Mouse (Mus musculus): ENCODE measurements around the gene Smim27. TPM values are rescaled to one million over a fixed set of nuclear protein-coding genes. Genes with fewer than 3 reads are reported as not detected.

The Smim27 gene
- polyA plus RNA-seq, 1 experiment = 6.2 TPM

GRCm38 (mm10) chr4:40301076-40301789, 31.9 kb downstream of the Smim27 start:
- peak overlapping the region; percentile 64 for H3K4me2 ChIP-seq (ENCODE audit: low read depth)
- H3K36me3 ChIP-seq (ENCODE audit: control insufficient read depth, insufficient read depth) = no peaks in the 10 kb centered on the region
- H3K27me3 ChIP-seq (ENCODE audit: control insufficient read depth, insufficient read depth, insufficient read length) = peaks cover 19% of the 10 kb centered on the region
- H3K4me3 ChIP-seq = no peak overlapping the region
- H3ac ChIP-seq (ENCODE audit: control insufficient read depth, insufficient read length) = no peak overlapping the region
- no peaks in the 10 kb centered on the region for H3K79me2 ChIP-seq (ENCODE audit: control insufficient read depth, insufficient read depth)
- peak; percentile 52 for TF ChIP-seq MAX (IDR thresholded peaks at IDR 0.05; ENCODE audit: low read depth)
- TF ChIP-seq REST (IDR thresholded peaks at IDR 0.05; ENCODE audit: insufficient read depth, insufficient read length) = no peak

GRCm38 (mm10) chr4:40302445-40303125, 33.2 kb downstream of the Smim27 start:
- no peaks in the 10 kb centered on the region for H3K36me3 ChIP-seq (ENCODE audit: control insufficient read depth, insufficient read depth)
- H3ac ChIP-seq (ENCODE audit: control insufficient read depth, insufficient read length) = no peak overlapping the region
- no peaks in the 10 kb centered on the region for H3K79me2 ChIP-seq (ENCODE audit: control insufficient read depth, insufficient read depth)
- no peak overlapping the region for H3K4me2 ChIP-seq (ENCODE audit: low read depth)
- no peak for TF ChIP-seq MYOD1 (IDR thresholded peaks at IDR 0.05; ENCODE audit: control insufficient read depth in 1 of 3, insufficient read length in 2 of 3, low read depth in 2 of 3)
- TF ChIP-seq POLR2A (IDR thresholded peaks at IDR 0.05; ENCODE audit: insufficient read length, low read depth) = no peak
- no peak for TF ChIP-seq POLR2AphosphoS2 (IDR thresholded peaks at IDR 0.05; ENCODE audit: insufficient read length, low read depth)
- no peak for TF ChIP-seq TCF3 (IDR thresholded peaks at IDR 0.05; ENCODE audit: insufficient read length, low read depth)
- no peak for TF ChIP-seq REST (IDR thresholded peaks at IDR 0.05; ENCODE audit: insufficient read depth, insufficient read length)
- TF ChIP-seq TCF12 (IDR thresholded peaks at IDR 0.05; ENCODE audit: insufficient read depth, poor library complexity, severe bottlenecking) = no peak
- TF ChIP-seq SRF (IDR thresholded peaks at IDR 0.05; ENCODE audit: control insufficient read depth, insufficient read length, low read depth) = no peak
- no peak for TF ChIP-seq USF1 (IDR thresholded peaks at IDR 0.05; ENCODE audit: low read depth)
- no peak for TF ChIP-seq CEBPB (IDR thresholded peaks at IDR 0.05; ENCODE audit: insufficient read depth, poor library complexity, severe bottlenecking)
- TF ChIP-seq E2F4 (IDR thresholded peaks at IDR 0.05; ENCODE audit: insufficient read depth) = no peak
- no peak for TF ChIP-seq MAX (IDR thresholded peaks at IDR 0.05; ENCODE audit: low read depth)
- TF ChIP-seq MYOG (IDR thresholded peaks at IDR 0.05; ENCODE audit: control insufficient read depth in 1 of 3, insufficient read depth in 1 of 3, insufficient read length in 2 of 3, low read depth in 2 of 3) = no peak
- H3K4me3 ChIP-seq = no peak overlapping the region
- peaks cover 19% of the 10 kb centered on the region for H3K27me3 ChIP-seq (ENCODE audit: control insufficient read depth, insufficient read depth, insufficient read length)

GRCm38 (mm10) chr4:40309682-40310081, 40.3 kb downstream of the Smim27 start:
- Histone ChIP-seq H3K4me3 (no peak overlapping the region), H3K79me2 (ENCODE audit: control insufficient read depth, insufficient read depth) (no peaks in the 10 kb centered on the region), H3K36me3 (ENCODE audit: control insufficient read depth, insufficient read depth) (no peaks in the 10 kb centered on the region), H3K4me2 (ENCODE audit: low read depth) (no peak overlapping the region), H3K27me3 (ENCODE audit: control insufficient read depth, insufficient read depth, insufficient read length) (peaks cover 28% of the 10 kb centered on the region), H3ac (ENCODE audit: control insufficient read depth, insufficient read length) (no peak overlapping the region)
- no peak for TF ChIP-seq TCF3 (IDR thresholded peaks at IDR 0.05; ENCODE audit: insufficient read length, low read depth)
- no peak for TF ChIP-seq USF1 (IDR thresholded peaks at IDR 0.05; ENCODE audit: low read depth)
- no peak for TF ChIP-seq TCF12 (IDR thresholded peaks at IDR 0.05; ENCODE audit: insufficient read depth, poor library complexity, severe bottlenecking)
- no peak for TF ChIP-seq SRF (IDR thresholded peaks at IDR 0.05; ENCODE audit: control insufficient read depth, insufficient read length, low read depth)
- no peak for TF ChIP-seq MYOG (IDR thresholded peaks at IDR 0.05; ENCODE audit: control insufficient read depth in 1 of 3, insufficient read depth in 1 of 3, insufficient read length in 2 of 3, low read depth in 2 of 3)

GRCm38 (mm10) chr4:40310796-40311383, 41.5 kb downstream of the Smim27 start:
- H3K79me2 ChIP-seq (ENCODE audit: control insufficient read depth, insufficient read depth) = no peaks in the 10 kb centered on the region
- no peaks in the 10 kb centered on the region for H3K36me3 ChIP-seq (ENCODE audit: control insufficient read depth, insufficient read depth)
- H3K27me3 ChIP-seq (ENCODE audit: control insufficient read depth, insufficient read depth, insufficient read length) = peaks cover 18% of the 10 kb centered on the region
- TF ChIP-seq TCF12 (IDR thresholded peaks at IDR 0.05; ENCODE audit: insufficient read depth, poor library complexity, severe bottlenecking) = no peak
- TF ChIP-seq CEBPB (IDR thresholded peaks at IDR 0.05; ENCODE audit: insufficient read depth, poor library complexity, severe bottlenecking) = no peak
- no peak for TF ChIP-seq MYOG (IDR thresholded peaks at IDR 0.05; ENCODE audit: control insufficient read depth in 1 of 3, insufficient read depth in 1 of 3, insufficient read length in 2 of 3, low read depth in 2 of 3)
- TF ChIP-seq MYOD1 (IDR thresholded peaks at IDR 0.05; ENCODE audit: control insufficient read depth in 1 of 3, insufficient read length in 2 of 3, low read depth in 2 of 3) = no peak
- TF ChIP-seq REST (IDR thresholded peaks at IDR 0.05; ENCODE audit: insufficient read depth, insufficient read length) = no peak
- no peak for TF ChIP-seq SRF (IDR thresholded peaks at IDR 0.05; ENCODE audit: control insufficient read depth, insufficient read length, low read depth)
- H3ac ChIP-seq (ENCODE audit: control insufficient read depth, insufficient read length) = no peak overlapping the region
- H3K4me2 ChIP-seq (ENCODE audit: low read depth) = no peak overlapping the region
- no peak overlapping the region for H3K4me3 ChIP-seq

GRCm38 (mm10) chr4:40312213-40312612, 42.8 kb downstream of the Smim27 start:
- no peaks in the 10 kb centered on the region for H3K36me3 ChIP-seq (ENCODE audit: control insufficient read depth, insufficient read depth)
- TF ChIP-seq REST (IDR thresholded peaks at IDR 0.05; ENCODE audit: insufficient read depth, insufficient read length) (no peak), CEBPB (IDR thresholded peaks at IDR 0.05; ENCODE audit: insufficient read depth, poor library complexity, severe bottlenecking) (no peak), MYOG (IDR thresholded peaks at IDR 0.05; ENCODE audit: control insufficient read depth in 1 of 3, insufficient read depth in 1 of 3, insufficient read length in 2 of 3, low read depth in 2 of 3) (no peak), TCF12 (IDR thresholded peaks at IDR 0.05; ENCODE audit: insufficient read depth, poor library complexity, severe bottlenecking) (no peak), SRF (IDR thresholded peaks at IDR 0.05; ENCODE audit: control insufficient read depth, insufficient read length, low read depth) (no peak), POLR2A (IDR thresholded peaks at IDR 0.05; ENCODE audit: insufficient read length, low read depth) (no peak), USF1 (IDR thresholded peaks at IDR 0.05; ENCODE audit: low read depth) (no peak), MAX (IDR thresholded peaks at IDR 0.05; ENCODE audit: low read depth) (no peak), POLR2AphosphoS2 (IDR thresholded peaks at IDR 0.05; ENCODE audit: insufficient read length, low read depth) (no peak), MYOD1 (IDR thresholded peaks at IDR 0.05; ENCODE audit: control insufficient read depth in 1 of 3, insufficient read length in 2 of 3, low read depth in 2 of 3) (no peak), E2F4 (IDR thresholded peaks at IDR 0.05; ENCODE audit: insufficient read depth) (no peak), TCF3 (IDR thresholded peaks at IDR 0.05; ENCODE audit: insufficient read length, low read depth) (no peak)

More at GRCm38 (mm10) chr4:40312213-40312612, 42.8 kb downstream of the Smim27 start:
- no peaks in the 10 kb centered on the region for H3K79me2 ChIP-seq (ENCODE audit: control insufficient read depth, insufficient read depth)
- H3ac ChIP-seq (ENCODE audit: control insufficient read depth, insufficient read length) = no peak overlapping the region
- H3K27me3 ChIP-seq (ENCODE audit: control insufficient read depth, insufficient read depth, insufficient read length) = peaks cover 16% of the 10 kb centered on the region
- H3K4me3 ChIP-seq = no peak overlapping the region
- no peak overlapping the region for H3K4me2 ChIP-seq (ENCODE audit: low read depth)
